Mouse (Mus musculus): ENCODE results near the gene Rps27rt. TPM values are rescaled to one million over a fixed set of nuclear protein-coding genes. Genes with fewer than 3 reads are reported as not detected.
"Not testable (repeated sequence)": the region's sequence is repeated elsewhere in the genome, so short reads cannot be mapped to it uniquely, and the experiment has no call there.

The Rps27rt gene
- polyA plus RNA-seq, 1 experiment from 2014 or later = 232 TPM

- Histone ChIP-seq H3K27me3 (replicated peaks; ENCODE audit: low read depth, poor library complexity, severe bottlenecking) (peaks cover 48% of the 10 kb centered on the region), H3K9me3 (no peaks in the 10 kb centered on the region), H3K4me3 (peak overlapping the region; percentile 88), H3K4me1 (peaks cover 22% of the 10 kb centered on the region), H3K27ac (replicated peaks) (peak overlapping the region; percentile 90), H3K36me3 (replicated peaks) (no peaks in the 10 kb centered on the region)
- WGBS = 9% methylated on average over 31 of the region's 31 CpGs
- no peak for DNase-seq (ENCODE audit: low spot score)
Observed at GRCm38 (mm10) chr9:114977461-114978280, 4.9 kb downstream of the Rps27rt start.

- H3K4me1 ChIP-seq; H3K9me3 ChIP-seq; H3K36me3 ChIP-seq (replicated peaks); DNase-seq (ENCODE audit: low spot score); H3K27me3 ChIP-seq (replicated peaks; ENCODE audit: low read depth, poor library complexity, severe bottlenecking); H3K27ac ChIP-seq (replicated peaks); H3K4me3 ChIP-seq: not testable (repeated sequence)
- 82% methylated on average over 7 of the region's 7 CpGs for WGBS
Observed at GRCm38 (mm10) chr9:114966286-114966685, 16.3 kb downstream of the Rps27rt start.

GRCm38 (mm10) chr9:114964093-114964492 lies 18.4 kb downstream of the Rps27rt start:
- Histone ChIP-seq H3K9me3 (peaks cover 7% of the 10 kb centered on the region; the same call in 1 of the 2 replicates), H3K36me3 (replicated peaks) (no peaks in the 10 kb centered on the region), H3K27ac (replicated peaks) (no peak overlapping the region), H3K4me3 (no peak overlapping the region), H3K4me1 (no peaks in the 10 kb centered on the region), H3K27me3 (replicated peaks; ENCODE audit: low read depth, poor library complexity, severe bottlenecking) (no peaks in the 10 kb centered on the region)
- no peak for DNase-seq (ENCODE audit: low spot score)
- 66% methylated on average over 3 of the region's 3 CpGs for WGBS

GRCm38 (mm10) chr9:114960844-114961243 lies 21.7 kb downstream of the Rps27rt start:
- DNase-seq (ENCODE audit: low spot score) = no peak
- Histone ChIP-seq H3K4me3 (no peak overlapping the region), H3K27me3 (replicated peaks; ENCODE audit: low read depth, poor library complexity, severe bottlenecking) (no peaks in the 10 kb centered on the region), H3K4me1 (no peaks in the 10 kb centered on the region), H3K9me3 (peaks cover 7% of the 10 kb centered on the region; the same call in 1 of the 2 replicates), H3K36me3 (replicated peaks) (no peaks in the 10 kb centered on the region), H3K27ac (replicated peaks) (no peak overlapping the region)
- 83% methylated on average over 6 of the region's 6 CpGs for WGBS

- H3K4me3 ChIP-seq = no peak overlapping the region
- H3K36me3 ChIP-seq (replicated peaks) = no peaks in the 10 kb centered on the region
- peaks cover 5% of the 10 kb centered on the region; the same call in 1 of the 2 replicates for H3K9me3 ChIP-seq
- no peaks in the 10 kb centered on the region for H3K27me3 ChIP-seq (replicated peaks; ENCODE audit: low read depth, poor library complexity, severe bottlenecking)
- H3K27ac ChIP-seq (replicated peaks) = no peak overlapping the region
- DNase-seq (ENCODE audit: low spot score) = no peak
- no peaks in the 10 kb centered on the region for H3K4me1 ChIP-seq
- WGBS = 79% methylated on average over 4 of the region's 4 CpGs
Observed at GRCm38 (mm10) chr9:114960043-114960789, 22.3 kb downstream of the Rps27rt start.

- H3K4me1 ChIP-seq = no peaks in the 10 kb centered on the region
- no peaks in the 10 kb centered on the region for H3K36me3 ChIP-seq (replicated peaks)
- no peaks in the 10 kb centered on the region; the same call in 1 of the 2 replicates for H3K9me3 ChIP-seq
- WGBS = 40% methylated on average over 5 of the region's 5 CpGs
- peak; percentile 29 for DNase-seq (ENCODE audit: low spot score)
- no peak overlapping the region for H3K27ac ChIP-seq (replicated peaks)
- H3K27me3 ChIP-seq (replicated peaks; ENCODE audit: low read depth, poor library complexity, severe bottlenecking) = no peaks in the 10 kb centered on the region
- H3K4me3 ChIP-seq = no peak overlapping the region
Observed at GRCm38 (mm10) chr9:114956945-114957344, 25.6 kb downstream of the Rps27rt start.

- no peak for DNase-seq (ENCODE audit: low spot score)
- Histone ChIP-seq H3K4me1 (peaks cover 1% of the 10 kb centered on the region), H3K27ac (replicated peaks) (no peak overlapping the region), H3K36me3 (replicated peaks) (no peaks in the 10 kb centered on the region), H3K27me3 (replicated peaks; ENCODE audit: low read depth, poor library complexity, severe bottlenecking) (no peaks in the 10 kb centered on the region), H3K9me3 (no peaks in the 10 kb centered on the region), H3K4me3 (no peak overlapping the region)
- 92% methylated on average over 11 of the region's 11 CpGs for WGBS
Observed at GRCm38 (mm10) chr9:114955340-114955739, 27.2 kb downstream of the Rps27rt start.

GRCm38 (mm10) chr9:114952866-114953265 lies 29.7 kb downstream of the Rps27rt start:
- H3K27me3 ChIP-seq (replicated peaks; ENCODE audit: low read depth, poor library complexity, severe bottlenecking) = no peaks in the 10 kb centered on the region
- WGBS = 26% methylated on average over 1 of the region's 1 CpGs
- no peak overlapping the region for H3K27ac ChIP-seq (replicated peaks)
- H3K4me1 ChIP-seq = peaks cover 12% of the 10 kb centered on the region
- H3K36me3 ChIP-seq (replicated peaks) = no peaks in the 10 kb centered on the region
- H3K9me3 ChIP-seq = no peaks in the 10 kb centered on the region
- DNase-seq (ENCODE audit: low spot score) = peak; percentile 22
- no peak overlapping the region for H3K4me3 ChIP-seq

GRCm38 (mm10) chr9:114948395-114948794 lies 34.1 kb downstream of the Rps27rt start:
- H3K9me3 ChIP-seq = no peaks in the 10 kb centered on the region
- no peak for DNase-seq (ENCODE audit: low spot score)
- no peaks in the 10 kb centered on the region for H3K36me3 ChIP-seq (replicated peaks)
- no peaks in the 10 kb centered on the region for H3K27me3 ChIP-seq (replicated peaks; ENCODE audit: low read depth, poor library complexity, severe bottlenecking)
- H3K4me3 ChIP-seq = no peak overlapping the region
- WGBS = 67% methylated on average over 5 of the region's 5 CpGs
- H3K4me1 ChIP-seq = peaks cover 12% of the 10 kb centered on the region
- H3K27ac ChIP-seq (replicated peaks) = no peak overlapping the region

GRCm38 (mm10) chr9:114945576-114945975 lies 37.0 kb downstream of the Rps27rt start:
- Histone ChIP-seq H3K4me3 (no peak overlapping the region), H3K36me3 (replicated peaks) (no peaks in the 10 kb centered on the region), H3K27ac (replicated peaks) (no peak overlapping the region), H3K27me3 (replicated peaks; ENCODE audit: low read depth, poor library complexity, severe bottlenecking) (no peaks in the 10 kb centered on the region), H3K9me3 (peaks cover 3% of the 10 kb centered on the region; the same call in 1 of the 2 replicates), H3K4me1 (peaks cover 12% of the 10 kb centered on the region)
- WGBS = 88% methylated on average over 6 of the region's 6 CpGs
- DNase-seq (ENCODE audit: low spot score) = no peak

GRCm38 (mm10) chr9:114944642-114945041 lies 37.9 kb downstream of the Rps27rt start:
- no peaks in the 10 kb centered on the region for H3K27me3 ChIP-seq (replicated peaks; ENCODE audit: low read depth, poor library complexity, severe bottlenecking)
- WGBS = 84% methylated on average over 3 of the region's 3 CpGs
- H3K4me1 ChIP-seq = peaks cover 4% of the 10 kb centered on the region
- H3K36me3 ChIP-seq (replicated peaks) = no peaks in the 10 kb centered on the region
- H3K9me3 ChIP-seq = peaks cover 3% of the 10 kb centered on the region; the same call in 1 of the 2 replicates
- DNase-seq (ENCODE audit: low spot score) = no peak
- no peak overlapping the region for H3K4me3 ChIP-seq
- H3K27ac ChIP-seq (replicated peaks) = no peak overlapping the region

GRCm38 (mm10) chr9:114936687-114937086 lies 45.9 kb downstream of the Rps27rt start:
- Histone ChIP-seq H3K4me1 (peaks cover 30% of the 10 kb centered on the region), H3K27me3 (replicated peaks; ENCODE audit: low read depth, poor library complexity, severe bottlenecking) (0 out of 2 replicates have a peak, but pooled peaks cover 7% of the 10 kb centered on the region), H3K4me3 (no peak overlapping the region), H3K27ac (replicated peaks) (no peak overlapping the region), H3K36me3 (replicated peaks) (no peaks in the 10 kb centered on the region), H3K9me3 (peaks cover under 1% of the 10 kb centered on the region; the same call in 1 of the 2 replicates)
- DNase-seq (ENCODE audit: low spot score) = no peak
- 79% methylated on average over 2 of the region's 2 CpGs for WGBS

All from embryonic facial prominence, embryonic 10.5 days (tissue).